Mouse (Mus musculus) neural tube, embryonic 12.5 days (tissue): ENCODE data around the gene Zup1. TPM values are rescaled to one million over a fixed set of nuclear protein-coding genes. Genes with fewer than 3 reads are reported as not detected.
A peak's percentile ranks its signal among the peaks of the same experiment; 100 is the strongest.
"Not testable (repeated sequence)": the region's sequence is repeated elsewhere in the genome, so short reads cannot be mapped to it uniquely, and the experiment has no call there.

Experiments used
- ATAC-seq: fragments of 200-750 bp; cut with Nextera tagmentation; 2 replicates; pipeline ENCODE4 v1.8.0; 2017; ENCODE audit warnings: low read depth, mild to moderate bottlenecking, moderate TSS enrichment, moderate library complexity; ENCODE audit not compliant: low FRiP score
- H3K27ac ChIP-seq: fragments of 300-500 bp; sonication (generic); 2 replicates; pipeline ENCODE4 v1.5.1; 2016
- H3K27me3 ChIP-seq: fragments of 300-500 bp; sonication (generic); replicated peaks from 2 replicates; pipeline ENCODE4 v1.6.1; 2016; ENCODE audit warnings: mild to moderate bottlenecking
- H3K36me3 ChIP-seq: fragments of 300-500 bp; sonication (generic); 2 replicates; pipeline ENCODE4 v1.6.1; 2016; ENCODE audit warnings: mild to moderate bottlenecking
- H3K4me1 ChIP-seq: fragments of 300-500 bp; sonication (generic); 2 replicates; pipeline ENCODE4 v1.6.1; 2016
- H3K4me2 ChIP-seq: fragments of 300-500 bp; sonication (generic); replicated peaks from 2 replicates; pipeline ENCODE4 v1.6.1; 2016; ENCODE audit warnings: mild to moderate bottlenecking
- H3K4me3 ChIP-seq: fragments of 300-500 bp; sonication (generic); 2 replicates; pipeline ENCODE4 v1.5.1; 2016
- H3K9ac ChIP-seq: fragments of 300-500 bp; sonication (generic); 2 replicates; pipeline ENCODE4 v1.6.1; 2016; ENCODE audit warnings: mild to moderate bottlenecking
- H3K9me3 ChIP-seq: fragments of 300-500 bp; sonication (generic); 2 replicates; pipeline ENCODE4 v1.6.1; 2016; ENCODE audit warnings: mild to moderate bottlenecking
- WGBS: fragments of 180-500 bp; shearing (Covaris S2); methylation state at CpG from one replicate; pipeline ENCODE4 v1.1.7; 2016; 5-methylcytosine and 5-hydroxymethylcytosine counted together
- polyA plus RNA-seq: library from polyadenylated mRNA; unstranded; fragments of >200 nt; fragmentation: Nextera tagmentation; extraction: Ambion mirVana; gene quantifications from 2 replicates; pipeline ENCODE4 v1.2.1, GENCODE M21; 2016

The Zup1 gene
- 24.9 and 26.9 TPM in 2 replicates for polyA plus RNA-seq

GRCm38 (mm10) chr10:33950803-33951583 is at the start of gene Zup1:
Gene Zup1 (minus strand): TSS chr10:33951269.
- 3% methylated on average over 42 of the region's 42 CpGs for WGBS
- peak; percentile 97 for ATAC-seq
- Histone ChIP-seq H3K27ac (0 out of 2 replicates have a peak within 1 kb of the TSS, but pooled peaks have one; percentile 15), H3K4me1 (peaks cover 7% of the 10 kb centered on the region; the same call in 1 of the 2 replicates), H3K9me3 (no peaks in the 10 kb centered on the region), H3K4me3 (peak within 1 kb of the TSS; percentile 81), H3K27me3 (no peaks in the 10 kb centered on the region), H3K9ac (peak within 1 kb of the TSS; percentile 90), H3K36me3 (peaks cover 7% of the 10 kb centered on the region; the same call in 1 of the 2 replicates), H3K4me2 (peak within 1 kb of the TSS; percentile 71)

- Histone ChIP-seq H3K9me3 (no peaks in the 10 kb centered on the region), H3K4me3 (no peak overlapping the region), H3K4me2 (no peak overlapping the region), H3K27me3 (no peaks in the 10 kb centered on the region), H3K27ac (no peak overlapping the region), H3K4me1 (no peaks in the 10 kb centered on the region), H3K36me3 (peaks cover 64% of the 10 kb centered on the region), H3K9ac (no peak overlapping the region)
- no peak for ATAC-seq
Observed at GRCm38 (mm10) chr10:33998397-33998796, 47.3 kb upstream of the Zup1 start.

- not testable (repeated sequence) for H3K9ac ChIP-seq, H3K9me3 ChIP-seq, H3K27ac ChIP-seq, H3K4me2 ChIP-seq, H3K27me3 ChIP-seq, H3K4me1 ChIP-seq, H3K4me3 ChIP-seq, ATAC-seq
- 90% methylated on average over 6 of the region's 8 CpGs for whole genome bisulfite sequencing
- peaks cover 67% of the 10 kb centered on the region for H3K36me3 ChIP-seq
Observed at GRCm38 (mm10) chr10:33996686-33997085, 45.6 kb upstream of the Zup1 start.

- WGBS = 28% methylated on average over 4 of the region's 4 CpGs
- no peak overlapping the region for H3K4me2 ChIP-seq
- H3K4me3 ChIP-seq = no peak overlapping the region
- peak; percentile 53; the same call in 1 of the 2 replicates for ATAC-seq
- H3K27me3 ChIP-seq = no peaks in the 10 kb centered on the region
- no peak overlapping the region for H3K27ac ChIP-seq
- no peaks in the 10 kb centered on the region for H3K4me1 ChIP-seq
- H3K36me3 ChIP-seq = peaks cover 13% of the 10 kb centered on the region
- no peaks in the 10 kb centered on the region for H3K9me3 ChIP-seq
- no peak overlapping the region for H3K9ac ChIP-seq
Observed at GRCm38 (mm10) chr10:33986771-33987170, 35.7 kb upstream of the Zup1 start.

GRCm38 (mm10) chr10:33974781-33975494 is 23.9 kb upstream of the Zup1 start:
- Histone ChIP-seq H3K4me2 (no peak overlapping the region), H3K9ac (no peak overlapping the region), H3K27me3 (no peaks in the 10 kb centered on the region), H3K4me1 (no peaks in the 10 kb centered on the region), H3K4me3 (no peak overlapping the region), H3K27ac (no peak overlapping the region), H3K36me3 (no peaks in the 10 kb centered on the region), H3K9me3 (no peaks in the 10 kb centered on the region)
- 93% methylated on average over 7 of the region's 7 CpGs for WGBS
- no peak for ATAC-seq

DNA sequence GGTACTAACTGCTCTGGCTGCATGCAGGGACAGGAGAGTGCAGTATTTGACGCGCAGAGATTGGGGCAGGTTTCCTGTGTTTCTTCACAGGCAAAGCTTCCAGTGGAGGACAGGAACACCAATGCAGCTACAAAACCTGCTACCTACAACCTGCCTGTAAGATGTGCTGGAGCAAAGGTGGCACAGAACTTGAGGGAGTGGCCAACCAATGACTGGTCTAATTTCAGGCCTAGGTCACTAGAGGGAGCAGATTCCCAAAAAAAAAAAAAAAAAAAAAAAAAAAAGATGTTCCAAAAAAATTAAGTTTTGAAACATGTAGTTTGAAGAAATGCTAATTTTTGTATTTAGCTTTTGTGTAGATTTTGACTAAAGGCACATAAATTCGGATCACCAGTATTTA is 1.4 kb upstream of the Zup1 start:
- 77% methylated on average over 3 of the region's 3 CpGs for WGBS
- Histone ChIP-seq H3K36me3 (peaks cover 7% of the 10 kb centered on the region; the same call in 1 of the 2 replicates), H3K27me3 (no peaks in the 10 kb centered on the region), H3K9me3 (no peaks in the 10 kb centered on the region), H3K27ac (no peak overlapping the region), H3K4me3 (no peak overlapping the region), H3K9ac (no peak overlapping the region), H3K4me1 (peaks cover 7% of the 10 kb centered on the region; the same call in 1 of the 2 replicates), H3K4me2 (no peak overlapping the region)
- no peak for ATAC-seq

- no peak overlapping the region for H3K9ac ChIP-seq
- no peaks in the 10 kb centered on the region for H3K27me3 ChIP-seq
- no peak overlapping the region for H3K4me2 ChIP-seq
- no peaks in the 10 kb centered on the region for H3K9me3 ChIP-seq
- no peak overlapping the region for H3K27ac ChIP-seq
- ATAC-seq = no peak
- 90% methylated on average over 2 of the region's 2 CpGs for WGBS
- H3K36me3 ChIP-seq = peaks cover 25% of the 10 kb centered on the region
- peaks cover 7% of the 10 kb centered on the region; the same call in 1 of the 2 replicates for H3K4me1 ChIP-seq
- H3K4me3 ChIP-seq = no peak overlapping the region
Observed at GRCm38 (mm10) chr10:33946336-33946735, 4.7 kb downstream of the Zup1 start.

DNA sequence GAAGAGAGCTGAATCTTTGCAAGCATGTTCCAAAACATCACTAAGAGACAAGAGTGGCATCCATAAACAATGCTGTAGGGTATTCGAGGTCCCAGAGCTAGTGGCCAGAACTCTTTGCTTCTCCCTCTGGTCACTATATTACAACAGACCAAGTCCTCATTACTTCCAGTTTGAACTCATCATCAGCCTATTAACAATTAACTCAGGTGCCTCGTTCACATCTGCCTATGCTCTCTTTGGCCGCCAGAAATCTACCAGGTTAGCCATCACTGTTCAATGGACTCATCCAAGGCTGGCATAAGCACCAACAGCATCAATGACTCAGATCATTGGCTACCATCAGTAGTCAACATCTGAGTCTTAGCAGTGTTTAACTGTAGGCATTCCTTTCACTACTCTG is 5.7 kb downstream of the Zup1 start:
- whole genome bisulfite sequencing = 89% methylated on average over 3 of the region's 3 CpGs
- Histone ChIP-seq H3K4me3 (no peak overlapping the region), H3K27ac (no peak overlapping the region), H3K4me1 (peaks cover 6% of the 10 kb centered on the region; the same call in 1 of the 2 replicates), H3K36me3 (peaks cover 30% of the 10 kb centered on the region), H3K4me2 (no peak overlapping the region), H3K9me3 (no peaks in the 10 kb centered on the region), H3K9ac (no peak overlapping the region), H3K27me3 (no peaks in the 10 kb centered on the region)
- no peak for ATAC-seq

DNA sequence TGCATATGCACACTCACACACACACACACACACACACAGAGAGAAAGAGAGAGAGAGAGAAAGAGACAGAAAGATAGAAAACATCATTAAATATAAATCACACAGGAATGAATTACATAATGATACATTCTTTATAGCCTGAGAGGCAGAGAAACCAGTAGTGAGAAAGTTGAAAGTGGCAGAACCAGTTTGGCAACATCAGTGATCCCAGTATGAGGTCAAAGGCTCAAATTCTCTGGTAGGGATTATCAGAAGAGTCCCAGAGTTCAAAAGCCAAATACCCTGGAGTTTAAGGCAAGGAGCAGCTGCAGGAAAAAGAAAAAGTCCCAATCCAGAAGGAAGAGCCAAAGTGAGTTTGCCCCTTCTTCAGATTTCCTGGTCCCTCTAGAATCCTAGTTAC is 10.4 kb downstream of the Zup1 start:
- ATAC-seq = no peak
- Histone ChIP-seq H3K4me3 (no peak overlapping the region), H3K4me2 (no peak overlapping the region), H3K27ac (no peak overlapping the region), H3K9ac (no peak overlapping the region), H3K4me1 (no peaks in the 10 kb centered on the region), H3K27me3 (no peaks in the 10 kb centered on the region), H3K36me3 (peaks cover 45% of the 10 kb centered on the region), H3K9me3 (no peaks in the 10 kb centered on the region)

DNA sequence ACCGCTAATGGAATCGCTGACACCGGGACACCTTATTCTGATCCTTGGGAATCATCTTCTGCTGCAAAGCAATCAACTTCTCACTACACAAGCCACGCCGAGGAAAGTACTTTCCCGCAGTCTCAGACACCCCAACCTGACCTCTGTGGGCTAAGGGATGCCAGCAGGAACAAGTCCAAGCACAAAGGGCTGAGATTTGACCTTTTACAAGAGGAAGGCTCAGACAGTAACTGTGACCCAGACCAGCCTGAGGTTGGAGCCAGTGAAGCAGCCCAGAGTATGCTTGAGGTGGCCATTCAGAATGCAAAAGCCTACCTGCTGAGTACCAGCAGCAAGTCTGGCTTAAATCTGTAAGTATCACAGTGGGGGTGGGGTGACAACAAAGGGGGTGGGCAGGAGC is 45.6 kb downstream of the Zup1 start:
- ATAC-seq = no peak
- Histone ChIP-seq H3K27me3 (no peaks in the 10 kb centered on the region), H3K4me3 (peak overlapping the region; percentile 29; the same call in 1 of the 2 replicates)

DNA sequence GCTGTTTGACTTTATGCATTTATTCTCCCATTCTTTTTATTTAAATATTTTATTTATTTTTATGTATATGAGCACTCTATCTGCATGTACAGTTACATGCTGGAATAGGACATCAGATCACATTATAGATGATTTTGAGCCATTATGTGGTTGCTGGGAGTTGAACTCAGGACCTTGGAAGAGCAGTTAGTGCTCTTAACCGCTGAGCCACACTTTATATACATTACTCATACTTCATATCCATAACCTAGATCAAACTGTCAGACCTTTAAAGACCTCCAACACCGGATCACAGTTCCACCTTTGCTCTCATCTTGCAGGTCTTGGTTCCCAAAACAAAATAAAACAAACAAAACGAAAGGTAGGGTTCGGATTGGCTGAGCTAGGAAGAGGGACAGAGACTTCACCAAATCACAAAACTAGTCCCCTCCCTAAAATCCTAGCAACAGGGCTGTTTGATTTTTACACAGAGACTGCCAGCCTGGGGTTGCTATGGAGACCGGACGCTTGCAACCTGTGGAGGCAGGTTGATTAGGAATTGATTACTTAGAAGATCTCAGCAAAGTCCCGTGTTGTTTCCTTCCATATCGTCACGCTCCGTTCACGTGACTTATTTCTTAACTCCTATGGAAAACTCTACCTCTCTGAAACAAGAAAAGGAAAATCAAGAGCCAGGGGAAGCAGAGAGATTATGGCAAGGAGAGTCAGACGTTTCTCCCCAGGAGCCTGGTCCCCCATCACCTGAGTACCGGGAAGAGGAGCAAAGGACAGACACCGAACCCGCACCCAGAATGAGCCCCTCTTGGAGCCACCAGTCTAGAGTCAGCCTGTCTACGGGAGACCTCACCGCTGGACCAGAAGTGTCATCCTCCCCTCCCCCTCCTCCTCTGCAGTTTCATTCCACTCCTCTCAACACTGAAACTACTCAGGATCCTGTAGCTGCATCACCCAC is 46.3 kb downstream of the Zup1 start, which contains the start of gene Rsph4a:
TSS of gene Rsph4a (plus strand) at position 582 of the 952 bp plus-strand sequence.
- no peaks in the 10 kb centered on the region for H3K9me3 ChIP-seq
- WGBS = 8% methylated on average over 17 of the region's 17 CpGs
- H3K9ac ChIP-seq = no peak within 1 kb of the TSS
- H3K4me3 ChIP-seq = peak within 1 kb of the TSS; percentile 29
- H3K4me1 ChIP-seq = peaks cover 9% of the 10 kb centered on the region; the same call in 1 of the 2 replicates
- H3K36me3 ChIP-seq = no peaks in the 10 kb centered on the region
- H3K4me2 ChIP-seq = peak within 1 kb of the TSS; percentile 66
- H3K27ac ChIP-seq = no peak within 1 kb of the TSS
- no peaks in the 10 kb centered on the region for H3K27me3 ChIP-seq
- ATAC-seq = peak; percentile 98

More for the DNA sequence above, 45.6 kb downstream of the Zup1 start:
- WGBS = 2% methylated on average over 6 of the region's 6 CpGs
- Histone ChIP-seq H3K4me1 (peaks cover 9% of the 10 kb centered on the region; the same call in 1 of the 2 replicates), H3K9ac (no peak overlapping the region), H3K4me2 (peak overlapping the region; percentile 66), H3K27ac (no peak overlapping the region), H3K9me3 (no peaks in the 10 kb centered on the region), H3K36me3 (no peaks in the 10 kb centered on the region)
